In the genomic region with DNA sequence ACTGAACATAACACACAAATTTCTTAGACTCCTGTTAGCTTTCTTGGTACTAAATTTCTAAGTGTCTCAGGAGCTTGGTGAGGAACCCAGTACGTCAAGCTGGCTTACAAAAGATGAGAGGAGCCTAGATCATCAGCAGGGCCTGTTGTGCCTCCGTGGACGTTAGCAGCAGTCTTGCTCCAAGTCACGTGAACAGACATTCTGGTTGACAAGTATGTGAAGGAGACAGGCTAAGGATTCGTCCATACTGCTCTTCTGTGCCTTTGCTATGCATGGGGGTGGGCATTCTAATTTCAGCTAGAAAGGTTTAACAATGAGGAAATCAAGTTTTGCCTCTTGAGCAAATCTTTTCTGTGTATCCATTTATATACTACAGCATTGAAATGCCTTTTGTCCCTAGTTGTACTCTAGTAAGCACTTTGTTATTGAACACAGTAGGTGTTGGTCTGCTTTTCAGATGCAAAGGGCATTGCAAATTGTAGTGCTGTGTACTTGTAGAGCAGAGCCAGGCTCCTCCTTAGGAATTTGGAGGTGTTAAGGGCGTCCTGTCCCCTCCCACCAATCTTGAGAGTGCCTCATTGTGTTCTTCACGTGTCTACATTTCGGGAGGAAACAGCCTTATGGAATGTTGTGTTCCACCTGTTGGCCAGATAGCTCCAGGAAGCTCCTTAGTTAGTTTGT, we compare ENCODE assay signal across 21 mouse cellular contexts.
"Had no signal": no experiment of that assay in that cellular context is flagged by ENCODE, and none has a peak within 500 bp of the region (broad histone marks: within the 10 kb centered on the region; RNA-seq: fewer than 3 reads in every experiment).

No protein-coding gene starts in this region.

- H3K27ac ChIP-seq: kidney, postnatal 0 days; layer of hippocampus, adult 2 months; limb, embryonic 10.5 days; limb, embryonic 13.5 days; liver, embryonic 13.5 days; midbrain, embryonic 10.5 days; neural tube, embryonic 12.5 days; neural tube, embryonic 15.5 days; stomach, postnatal 0 days had no signal

- DNase-seq: kidney, adult 9 months; kidney, postnatal 25 days; layer of hippocampus, adult 9-11 months; liver, embryonic 13.5 days; lung, embryonic 14.5 days; midbrain, embryonic 14.5 days; right cerebral cortex, adult 18-20 months; right cerebral cortex, postnatal 14 days; right cerebral cortex, postnatal 4 days; thymus, adult 2 months; thymus, postnatal 36 days had no signal

- H3K4me1 ChIP-seq: limb, embryonic 10.5 days; limb, embryonic 13.5 days; neural tube, embryonic 12.5 days; neural tube, embryonic 15.5 days had no signal

- H3K4me3 ChIP-seq: layer of hippocampus, adult 2 months; limb, embryonic 10.5 days; limb, embryonic 13.5 days; liver, embryonic 13.5 days; megakaryocyte, embryonic 14.5 days; midbrain, embryonic 10.5 days; neural tube, embryonic 12.5 days; neural tube, embryonic 15.5 days had no signal

- H3K9ac ChIP-seq: limb, embryonic 13.5 days; liver, embryonic 13.5 days; lung, embryonic 14.5 days; neural tube, embryonic 12.5 days; neural tube, embryonic 15.5 days had no signal

- H3K4me2 ChIP-seq: limb, embryonic 13.5 days; liver, embryonic 13.5 days; lung, embryonic 14.5 days; neural tube, embryonic 12.5 days; neural tube, embryonic 15.5 days had no signal

- H3K9me3 ChIP-seq: limb, embryonic 10.5 days; limb, embryonic 13.5 days; liver, embryonic 13.5 days; megakaryocyte, embryonic 14.5 days; midbrain, embryonic 10.5 days; neural tube, embryonic 12.5 days; neural tube, embryonic 15.5 days had no signal

- H3K27me3 ChIP-seq: limb, embryonic 13.5 days; liver, embryonic 13.5 days; megakaryocyte, embryonic 14.5 days; neural tube, embryonic 12.5 days; neural tube, embryonic 15.5 days had no signal

- ATAC-seq: lung, postnatal 0 days had no signal
